Mouse (Mus musculus): Measurements from ENCODE around the gene Fam98b. TPM values are rescaled to one million over a fixed set of nuclear protein-coding genes. Genes with fewer than 3 reads are reported as not detected.

Gene Fam98b
- total and polyA plus RNA-seq, 3 experiments: 11.1 to 83.5 (median 22.3) TPM

DNA sequence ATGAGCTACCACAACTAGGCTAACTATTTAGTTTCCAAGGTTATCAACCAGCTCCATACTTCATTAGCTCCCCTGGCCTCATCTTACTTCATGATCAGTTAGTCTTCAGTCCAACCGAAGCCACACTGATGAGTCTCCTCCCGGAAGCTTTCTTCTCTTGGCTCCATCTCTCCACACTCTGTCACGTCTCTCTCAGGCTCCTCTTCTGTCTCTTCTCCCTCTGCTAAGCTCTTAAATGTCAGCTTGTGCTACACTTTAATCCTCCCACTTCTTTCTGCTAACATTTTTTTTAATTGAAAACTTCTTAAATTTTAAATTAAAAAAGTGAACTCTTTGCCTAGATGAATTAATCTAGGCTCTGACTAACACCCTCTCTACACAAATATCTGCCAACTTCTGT is 58.4 kb downstream of the Fam98b start:
- TF ChIP-seq ZC3H11A (IDR thresholded peaks at IDR 0.05; ENCODE audit: low read depth, low read length) (no peak), MAZ (IDR thresholded peaks at IDR 0.05; ENCODE audit: low read depth, low read length) (no peak), UBTF (IDR thresholded peaks at IDR 0.05; ENCODE audit: low read depth, low read length) (no peak), TCF12 (IDR thresholded peaks at IDR 0.05; ENCODE audit: low read depth, low read length) (no peak), ETS1 (conservative IDR thresholded peaks at IDR 0.05; ENCODE audit: low read depth, low read length) (no peak), USF1 (IDR thresholded peaks at IDR 0.05; ENCODE audit: low read depth, low read length) (no peak), ZKSCAN1 (IDR thresholded peaks at IDR 0.05; ENCODE audit: borderline replicate concordance, low read depth, low read length) (no peak), JUN (IDR thresholded peaks at IDR 0.05; ENCODE audit: insufficient read depth, low read depth, low read length) (no peak), ELF1 (IDR thresholded peaks at IDR 0.05; ENCODE audit: low read depth, low read length) (no peak), MAX (IDR thresholded peaks at IDR 0.05; ENCODE audit: low read length) (no peak), ZNF384 (IDR thresholded peaks at IDR 0.05; ENCODE audit: low read depth, low read length) (no peak), POLR2AphosphoS2 (IDR thresholded peaks at IDR 0.05; ENCODE audit: low read depth, low read length) (no peak), MEF2A (IDR thresholded peaks at IDR 0.05; ENCODE audit: borderline replicate concordance, low read depth, low read length) (no peak), BHLHE40 (IDR thresholded peaks at IDR 0.05; ENCODE audit: low read depth, low read length) (no peak), CTCF (conservative IDR thresholded peaks at IDR 0.05 in 1 of 2, IDR thresholded peaks at IDR 0.05 in 1 of 2; ENCODE audit: low read depth in 2 of 2, low read length in 2 of 2) (no peak), CHD2 (IDR thresholded peaks at IDR 0.05; ENCODE audit: low read length) (no peak), JUND (conservative IDR thresholded peaks at IDR 0.05; ENCODE audit: low read depth, low read length) (no peak), ZMIZ1 (IDR thresholded peaks at IDR 0.05; ENCODE audit: low read depth, low read length) (no peak), EP300 (IDR thresholded peaks at IDR 0.05; ENCODE audit: low read length) (no peak), POLR2A (IDR thresholded peaks at IDR 0.05; ENCODE audit: low read depth, low read length) (no peak)
- no peak for DNase-seq (ENCODE audit: extremely low read depth)
- no peaks in the 10 kb centered on the region for H3K79me2 ChIP-seq (replicated peaks; ENCODE audit: control insufficient read depth, extremely low read depth, insufficient read depth, poor library complexity, severe bottlenecking)
- peaks cover 11 to 28% of the 10 kb centered on the region in 2 experiments for H3K4me1 ChIP-seq (ENCODE audit: control insufficient read depth in 1 of 2, insufficient read depth in 2 of 2)
- H3K9me3 ChIP-seq (replicated peaks; ENCODE audit: low read length): no peaks in the 10 kb centered on the region
- no peak overlapping the region for H3K4me2 ChIP-seq (ENCODE audit: insufficient read depth, low read depth, poor library complexity, severe bottlenecking)
- in situ Hi-C loops (cut with MboI; ENCODE audit: low pct_ligation_motif_present, low pct_unique_long_range_greater_than_20kb, low sequenced_read_pairs): no loop called here
- no peaks in the 10 kb centered on the region for H3K36me3 ChIP-seq (replicated peaks in 1 of 2; ENCODE audit: control insufficient read depth in 1 of 2, insufficient read depth in 1 of 2, low read length in 1 of 2)
- H3K4me3 ChIP-seq (replicated peaks in 1 of 3; ENCODE audit: low read depth in 2 of 3, low read length in 2 of 3, poor library complexity in 1 of 3): no peak overlapping the region
- no peak overlapping the region for H3K9ac ChIP-seq (ENCODE audit: insufficient read depth, low read depth)
- dilution Hi-C loops (cut with MboI; ENCODE audit: extremely low pct_ligation_motif_present, extremely low pct_unique_long_range_greater_than_20kb, low sequenced_read_pairs): no loop called here
- no peaks in the 10 kb centered on the region for H3K27me3 ChIP-seq (replicated peaks)
- no peak overlapping the region for H3K27ac ChIP-seq (ENCODE audit: insufficient read depth, low read depth)

DNA sequence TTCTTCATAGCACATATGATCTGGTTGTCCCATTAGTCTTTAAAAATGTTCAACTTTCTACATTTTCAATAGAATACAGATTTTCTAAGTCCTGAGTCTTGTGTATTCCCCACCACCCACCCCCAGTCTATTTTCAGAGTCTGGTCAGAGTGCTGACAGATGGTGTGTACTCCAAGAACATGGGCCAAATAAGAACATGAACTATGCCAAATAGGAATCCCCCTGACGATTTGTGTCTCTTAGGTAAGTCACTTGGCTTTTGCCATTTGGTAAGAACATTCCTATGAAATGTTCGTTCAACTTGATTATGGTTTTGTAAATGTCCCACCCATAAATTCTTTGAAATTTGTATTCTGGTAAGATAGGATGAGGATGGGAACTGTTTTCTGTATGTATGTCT is 59.5 kb downstream of the Fam98b start:
- H3K27ac ChIP-seq (ENCODE audit: insufficient read depth, low read depth): no peak overlapping the region
- no peaks in the 10 kb centered on the region for H3K36me3 ChIP-seq (replicated peaks in 1 of 2; ENCODE audit: control insufficient read depth in 1 of 2, insufficient read depth in 1 of 2, low read length in 1 of 2)
- H3K9me3 ChIP-seq (replicated peaks; ENCODE audit: low read length): no peaks in the 10 kb centered on the region
- in situ Hi-C loops (cut with MboI; ENCODE audit: low pct_ligation_motif_present, low pct_unique_long_range_greater_than_20kb, low sequenced_read_pairs) (no loop called here), dilution Hi-C loops (cut with MboI; ENCODE audit: extremely low pct_ligation_motif_present, extremely low pct_unique_long_range_greater_than_20kb, low sequenced_read_pairs) (no loop called here)
- H3K4me3 ChIP-seq (replicated peaks in 1 of 3; ENCODE audit: low read depth in 2 of 3, low read length in 2 of 3, poor library complexity in 1 of 3): no peak overlapping the region
- no peak overlapping the region for H3K4me2 ChIP-seq (ENCODE audit: insufficient read depth, low read depth, poor library complexity, severe bottlenecking)
- H3K79me2 ChIP-seq (replicated peaks; ENCODE audit: control insufficient read depth, extremely low read depth, insufficient read depth, poor library complexity, severe bottlenecking): no peaks in the 10 kb centered on the region
- H3K4me1 ChIP-seq (ENCODE audit: control insufficient read depth in 1 of 2, insufficient read depth in 2 of 2): peaks cover 4 to 17% of the 10 kb centered on the region in 2 experiments; a peak in 3 of 4 replicates
- no peaks in the 10 kb centered on the region for H3K27me3 ChIP-seq (replicated peaks)
- TF ChIP-seq BHLHE40 (IDR thresholded peaks at IDR 0.05; ENCODE audit: low read depth, low read length) (no peak), RAD21 (IDR thresholded peaks at IDR 0.05; ENCODE audit: low read depth, low read length) (no peak), ETS1 (conservative IDR thresholded peaks at IDR 0.05; ENCODE audit: low read depth, low read length) (no peak), NRF1 (IDR thresholded peaks at IDR 0.05; ENCODE audit: low read depth, low read length) (no peak), MAFK (IDR thresholded peaks at IDR 0.05; ENCODE audit: insufficient replicate concordance, low read length) (no peak)
- H3K9ac ChIP-seq (ENCODE audit: insufficient read depth, low read depth): no peak overlapping the region
- DNase-seq (ENCODE audit: extremely low read depth): no peak
